Mouse (Mus musculus): Measurements from ENCODE around the gene Nemp1.
"Not testable (repeated sequence)": the region's sequence is repeated elsewhere in the genome, so short reads cannot be mapped to it uniquely, and the experiment has no call there.

Nemp1 gene

DNA sequence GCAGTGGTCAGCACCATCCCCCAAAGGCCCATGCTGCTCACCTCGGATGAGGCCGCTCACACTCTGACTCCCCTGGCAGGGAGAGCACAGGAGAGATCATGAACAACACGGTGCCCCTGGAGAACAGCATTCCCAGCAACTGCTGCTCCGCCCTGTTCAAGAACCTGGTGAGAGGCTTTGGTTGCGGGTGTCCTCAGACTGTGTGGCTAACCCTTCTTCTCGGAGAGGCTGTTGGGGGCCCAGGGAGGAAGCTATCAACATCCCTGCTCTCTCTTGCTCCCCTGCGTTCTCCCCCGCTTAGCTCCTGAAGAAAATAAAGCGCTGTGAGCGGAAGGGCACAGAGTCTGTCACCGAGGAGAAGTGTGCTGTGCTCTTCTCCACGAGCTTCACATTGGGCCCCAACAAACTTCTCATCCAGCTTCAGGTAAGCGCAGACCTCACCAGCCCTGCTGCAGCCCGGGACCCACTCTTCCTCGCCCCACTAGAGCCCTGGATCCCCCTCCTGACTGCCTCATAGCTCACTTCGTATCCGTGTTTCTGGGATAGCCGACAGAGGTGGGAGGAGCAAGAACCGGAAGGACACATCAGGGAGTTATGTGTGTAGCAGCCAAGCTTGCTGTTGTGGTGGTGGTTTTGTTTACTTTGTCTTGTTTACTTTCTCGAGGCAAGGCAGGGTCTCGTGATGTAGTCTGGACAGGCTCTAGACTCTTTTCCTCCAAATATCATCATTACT, 13.6 kb upstream of the Nemp1 start:
- DNase-seq = no peak

DNA sequence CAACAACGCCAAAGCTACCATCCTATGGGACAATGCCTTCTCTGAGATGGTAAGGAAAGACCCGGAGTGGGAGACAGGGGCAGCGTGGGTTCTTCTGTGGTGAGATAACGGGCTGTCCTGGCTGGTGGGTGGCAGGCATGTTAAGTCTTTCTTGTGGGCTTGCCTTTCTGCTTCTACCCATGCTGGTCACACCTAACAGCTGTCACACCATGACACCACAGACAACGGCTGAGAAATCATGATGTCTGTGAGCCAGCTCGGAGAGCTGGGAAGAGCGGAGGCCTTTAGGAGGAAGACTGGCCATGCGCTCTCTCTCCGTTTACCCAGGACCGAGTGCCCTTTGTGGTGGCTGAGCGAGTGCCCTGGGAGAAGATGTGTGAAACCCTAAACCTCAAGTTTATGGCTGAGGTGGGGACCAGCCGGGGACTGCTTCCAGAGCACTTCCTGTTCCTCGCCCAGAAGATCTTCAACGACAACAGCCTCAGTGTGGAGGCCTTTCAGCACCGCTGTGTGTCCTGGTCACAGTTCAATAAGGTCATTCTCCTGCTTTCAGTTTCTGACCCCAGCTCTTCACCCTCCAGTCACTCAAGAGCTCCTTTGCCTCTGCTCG, 11.6 kb upstream of the Nemp1 start:
- DNase-seq = no peak

DNA sequence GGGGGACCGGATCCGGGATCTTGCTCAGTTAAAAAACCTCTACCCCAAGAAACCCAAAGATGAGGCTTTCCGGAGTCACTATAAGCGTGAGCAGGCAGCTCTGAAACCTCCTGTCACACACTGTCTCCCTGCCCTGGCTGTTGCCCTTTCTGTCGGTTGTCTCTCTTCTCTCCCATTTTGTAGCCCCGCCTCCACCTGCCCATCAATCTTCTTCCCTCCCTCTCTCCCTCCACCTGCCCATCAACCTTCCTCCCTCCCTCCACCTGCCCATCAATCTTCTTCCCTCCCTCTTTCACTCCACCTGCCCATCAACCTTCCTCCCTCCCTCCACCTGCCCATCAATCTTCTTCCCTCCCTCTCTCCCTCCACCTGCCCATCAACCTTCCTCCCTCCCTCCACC, 9.1 kb upstream of the Nemp1 start:
- not testable (repeated sequence) for DNase-seq

DNA sequence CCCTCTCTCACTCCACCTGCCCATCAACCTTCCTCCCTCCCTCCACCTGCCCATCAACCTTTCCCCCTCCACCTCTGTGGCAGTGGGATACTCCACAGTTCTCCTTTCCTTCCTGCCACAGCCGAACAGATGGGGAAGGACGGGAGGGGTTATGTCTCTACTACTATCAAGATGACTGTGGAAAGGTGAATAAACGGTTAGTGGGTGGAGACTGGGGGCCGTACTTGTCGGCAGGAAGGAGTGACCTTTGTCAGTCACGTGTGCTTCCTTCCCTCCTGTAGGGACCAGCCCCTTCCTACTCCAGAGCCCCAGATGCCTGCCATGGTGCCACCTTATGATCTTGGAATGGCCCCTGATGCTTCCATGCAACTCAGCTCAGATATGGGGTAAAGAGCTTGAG, 8.6 kb upstream of the Nemp1 start:
- DNase-seq = no peak

DNA sequence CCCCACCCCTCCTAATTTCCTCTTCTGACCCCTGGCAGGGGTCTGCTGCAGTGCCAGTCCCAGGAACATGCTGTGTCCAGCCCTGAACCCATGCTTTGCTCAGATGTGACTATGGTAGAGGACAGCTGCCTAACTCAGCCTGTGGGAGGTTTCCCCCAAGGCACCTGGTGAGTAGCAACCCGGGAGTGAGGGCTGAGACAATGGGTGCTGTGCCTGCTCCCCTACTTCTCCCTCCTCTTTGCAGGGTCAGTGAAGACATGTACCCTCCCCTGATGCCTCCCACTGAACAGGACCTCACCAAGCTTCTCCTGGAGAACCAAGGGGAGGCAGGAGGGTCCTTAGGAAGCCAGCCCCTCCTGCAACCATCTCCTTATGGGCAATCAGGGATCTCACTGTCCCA, 7.2 kb upstream of the Nemp1 start:
- no peak for DNase-seq

DNA sequence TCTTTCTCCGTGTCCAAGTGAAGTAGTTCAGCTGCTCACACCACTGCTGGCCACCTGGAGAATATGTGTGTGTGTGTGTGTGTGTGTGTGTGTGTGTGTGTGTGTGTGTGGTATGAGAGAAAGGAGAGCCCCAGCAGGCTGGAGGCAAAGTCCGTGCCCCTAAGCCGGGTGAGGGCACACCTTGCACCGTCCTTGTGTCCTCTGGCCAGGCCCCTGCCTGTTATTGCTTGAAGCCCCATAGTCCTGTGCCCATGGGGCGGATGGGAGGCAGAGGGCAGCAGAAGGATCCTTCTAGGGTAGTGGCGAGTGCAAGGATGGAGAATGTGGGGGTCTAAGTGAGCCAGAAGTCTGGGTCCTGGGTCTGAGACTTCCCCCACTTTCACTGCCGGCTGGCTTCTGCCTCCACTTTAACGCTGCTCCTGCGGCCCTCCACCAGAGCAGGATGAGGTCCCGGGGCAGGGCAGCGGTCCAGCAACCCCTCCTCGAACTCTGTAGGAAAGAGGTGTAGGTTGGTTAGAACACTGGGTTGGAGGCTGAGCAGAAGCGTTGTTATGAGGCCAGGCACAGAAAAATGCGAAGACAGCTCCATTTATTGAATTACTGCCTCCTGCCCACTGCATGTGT, 5.3 kb upstream of the Nemp1 start:
- DNase-seq = no peak

DNA sequence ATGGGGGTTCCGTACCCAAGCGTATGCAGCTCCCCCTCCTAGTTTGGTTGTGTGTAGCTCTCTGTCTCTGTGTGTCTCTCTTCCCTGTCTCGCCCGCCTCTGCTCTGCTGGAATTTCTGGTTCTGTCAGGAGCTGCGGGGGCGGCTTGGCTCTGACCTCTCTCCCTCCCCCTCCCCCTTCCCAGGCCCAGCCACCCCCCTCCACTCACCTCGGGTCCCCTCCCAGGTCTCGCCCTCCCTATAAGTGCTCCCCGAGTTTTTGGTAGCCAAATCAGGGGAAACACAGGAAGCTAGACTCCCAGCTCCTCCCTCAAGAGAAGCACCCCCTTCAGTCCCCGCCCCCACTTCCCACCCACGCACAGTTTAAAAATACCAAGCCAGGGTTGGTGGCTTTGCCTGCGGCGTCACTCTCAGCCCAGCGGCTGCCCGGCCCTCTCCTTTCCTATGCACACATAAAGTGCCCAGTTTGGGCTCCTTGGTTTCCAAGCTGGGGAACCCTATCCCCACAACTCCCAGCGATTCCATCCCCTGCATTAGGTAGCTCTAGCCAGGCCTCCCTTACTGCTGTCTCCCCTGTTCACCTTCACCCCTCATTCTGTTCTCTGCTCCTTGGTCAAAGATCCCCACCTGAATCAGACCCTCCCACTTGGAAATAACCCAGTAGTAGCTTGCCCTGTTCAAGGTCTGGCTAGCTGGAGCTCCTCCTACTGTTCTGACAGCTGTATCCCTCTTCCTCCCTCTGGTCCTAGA, 4.6 kb upstream of the Nemp1 start:
- DNase-seq = peak; percentile 74

DNA sequence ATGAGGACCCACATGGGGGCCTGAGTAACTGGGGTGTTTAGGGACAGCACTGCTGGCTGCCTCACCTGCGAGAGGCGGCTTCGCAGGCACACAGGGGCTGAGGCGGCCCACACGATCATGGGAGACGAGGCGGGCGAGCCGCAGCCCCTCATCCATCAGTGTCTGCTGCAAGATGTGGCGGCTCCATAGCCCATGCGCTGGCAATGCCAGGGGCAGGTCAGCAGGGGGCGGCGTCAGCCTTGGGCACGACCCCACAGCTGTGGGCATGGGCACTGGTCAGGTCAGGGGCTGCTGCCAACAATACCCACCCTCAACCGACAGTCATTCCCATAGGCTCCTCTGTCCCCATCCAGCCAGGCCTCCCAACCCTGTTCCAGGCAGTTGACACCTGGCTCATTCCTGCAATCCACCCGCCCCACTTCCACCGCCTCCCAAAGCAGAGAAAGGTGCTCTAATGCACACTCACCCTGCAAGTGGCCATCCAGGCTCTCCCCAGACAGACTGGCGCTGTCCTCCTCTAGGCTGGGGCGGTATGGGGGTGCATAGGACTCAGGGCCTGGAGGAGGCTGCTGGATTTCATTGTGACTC, 3.9 kb upstream of the Nemp1 start:
- DNase-seq = no peak

DNA sequence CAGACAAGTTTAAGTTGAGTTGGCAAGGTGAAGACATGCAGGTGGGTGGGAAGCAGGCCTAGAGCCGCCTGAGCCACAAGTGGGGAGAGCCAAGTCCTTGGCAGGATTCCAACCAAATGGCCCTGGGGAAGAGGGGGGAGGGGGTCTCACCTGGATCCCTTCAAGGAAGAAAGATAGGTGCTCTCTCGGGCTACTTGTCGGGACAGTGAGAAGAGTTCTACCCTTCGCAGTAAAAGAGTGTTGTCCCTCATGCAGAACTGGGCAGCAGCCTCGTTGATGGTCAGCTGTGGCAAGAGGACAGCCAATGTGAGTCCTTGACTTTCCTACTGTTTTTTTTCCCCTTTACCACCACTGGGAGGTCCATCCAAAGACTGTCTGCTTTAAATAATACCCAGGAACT, 3.1 kb upstream of the Nemp1 start:
- no peak for DNase-seq

DNA sequence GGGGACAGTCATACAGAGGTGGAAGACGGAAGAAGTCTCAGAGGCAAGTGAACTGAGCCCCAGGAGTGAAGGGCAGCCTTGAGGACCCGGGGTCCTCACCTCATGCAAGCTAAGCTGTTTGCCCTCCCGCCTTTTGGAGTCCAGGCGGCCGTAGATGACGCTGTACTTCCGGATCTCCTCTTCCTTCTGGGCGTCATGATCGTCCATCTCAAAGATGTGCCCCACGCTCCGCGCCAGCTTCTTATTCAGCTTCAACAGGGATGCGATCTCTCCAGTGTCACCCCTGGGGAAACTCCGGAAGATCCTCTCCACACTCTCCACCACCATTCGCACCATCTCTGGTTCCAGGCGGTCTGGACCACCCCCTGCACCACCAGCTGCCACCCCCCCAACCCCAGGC, 2.5 kb upstream of the Nemp1 start:
- DNase-seq = no peak

DNA sequence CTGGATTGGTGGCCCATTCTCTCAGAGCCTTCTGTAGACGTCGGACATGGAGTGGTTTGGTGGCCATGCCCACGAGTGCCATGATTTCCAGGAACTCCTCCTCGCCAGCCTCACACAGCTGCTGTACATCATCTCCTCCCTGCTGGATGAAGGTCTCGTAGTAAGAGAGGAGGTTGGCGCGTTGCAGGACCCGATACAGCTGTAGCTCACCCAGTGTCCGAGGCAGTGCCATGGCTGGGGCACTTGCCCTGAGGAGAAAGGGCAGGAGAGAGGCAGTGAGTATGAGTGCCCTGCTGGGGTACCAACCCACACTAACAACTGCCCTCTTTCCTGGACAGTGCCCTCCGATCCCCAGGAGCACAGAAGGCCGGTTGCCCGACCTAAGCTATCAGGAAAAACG, 1.8 kb upstream of the Nemp1 start:
- no peak for DNase-seq

DNA sequence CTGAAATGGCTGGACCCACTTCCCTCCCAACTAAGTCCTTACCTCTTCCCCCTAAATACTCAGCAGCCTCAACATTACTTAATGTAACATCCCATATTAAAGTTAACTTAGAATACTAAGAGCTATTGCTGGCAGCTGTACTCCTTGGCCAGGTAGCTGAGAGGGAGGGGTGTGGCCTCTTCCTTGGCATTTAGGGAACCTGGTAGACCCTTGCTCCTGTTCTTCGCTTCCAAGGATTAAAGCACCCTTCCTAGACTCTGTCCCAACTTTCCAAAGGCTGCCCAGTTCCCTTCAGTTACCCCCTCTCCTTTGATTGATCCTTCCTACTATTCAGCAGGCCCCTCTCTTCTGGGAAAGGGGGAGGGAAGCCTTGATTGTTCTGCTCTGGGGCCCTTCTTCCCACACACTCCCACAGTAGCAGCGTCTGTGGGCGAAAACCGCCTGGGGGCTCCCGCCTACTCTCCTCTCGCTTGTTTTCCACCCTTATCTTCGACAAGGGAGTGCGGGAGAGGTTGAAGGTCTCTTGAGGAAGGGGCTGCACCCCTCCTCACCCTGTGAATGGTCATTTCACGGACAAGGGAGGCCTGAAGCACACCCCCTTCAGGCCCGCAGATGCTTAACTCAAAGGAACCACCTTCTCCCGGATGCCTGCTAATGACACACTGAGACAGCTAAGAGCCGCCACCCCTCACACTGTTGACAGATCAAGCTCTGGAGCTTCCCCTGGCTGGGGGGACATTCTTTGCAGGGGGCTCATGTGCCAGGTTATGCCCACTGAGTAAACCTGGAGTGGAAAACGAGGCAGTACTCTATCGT, 1.1 kb upstream of the Nemp1 start:
- DNase-seq = no peak

DNA sequence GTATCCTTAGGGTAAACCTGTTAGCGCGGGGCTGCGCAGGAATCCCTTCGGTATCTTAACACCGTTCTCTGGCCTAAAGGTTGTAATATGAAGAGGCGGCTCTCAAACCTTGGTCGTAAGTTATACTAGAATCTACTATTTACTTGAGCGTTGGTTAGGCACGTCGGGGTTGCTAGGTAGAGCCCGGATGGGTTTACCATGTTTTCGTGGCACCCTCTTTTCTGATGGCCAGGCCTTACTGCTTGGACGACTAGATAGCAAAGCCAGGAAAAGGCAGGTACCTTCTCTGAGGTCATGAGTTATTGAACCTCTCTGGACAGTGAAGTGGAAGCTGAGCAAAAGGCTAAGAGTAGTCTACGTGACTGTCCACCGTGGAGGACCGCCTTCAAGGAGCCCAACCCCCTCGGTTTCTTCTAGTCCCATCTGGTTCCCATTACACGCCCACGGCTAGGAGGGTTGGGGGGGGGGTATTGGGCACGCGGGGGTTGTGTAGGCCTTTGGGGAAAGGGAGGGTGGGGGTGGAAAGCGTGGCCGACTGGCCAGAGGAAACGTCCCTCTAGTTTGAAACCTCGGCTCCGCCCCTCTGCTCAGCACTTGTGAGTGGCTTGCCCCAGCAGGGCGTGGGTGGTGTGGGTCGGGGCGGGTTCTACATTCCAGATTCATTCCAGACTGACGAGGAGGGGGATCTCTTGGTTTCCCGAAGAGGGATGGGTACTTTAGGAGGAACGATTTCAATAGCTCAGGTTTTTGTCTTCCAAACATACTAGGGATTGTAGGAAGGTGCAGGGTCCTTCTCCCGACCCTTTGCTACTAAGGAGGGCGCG, 780 bp downstream of the Nemp1 start:
- peak; percentile 77 for DNase-seq

DNA sequence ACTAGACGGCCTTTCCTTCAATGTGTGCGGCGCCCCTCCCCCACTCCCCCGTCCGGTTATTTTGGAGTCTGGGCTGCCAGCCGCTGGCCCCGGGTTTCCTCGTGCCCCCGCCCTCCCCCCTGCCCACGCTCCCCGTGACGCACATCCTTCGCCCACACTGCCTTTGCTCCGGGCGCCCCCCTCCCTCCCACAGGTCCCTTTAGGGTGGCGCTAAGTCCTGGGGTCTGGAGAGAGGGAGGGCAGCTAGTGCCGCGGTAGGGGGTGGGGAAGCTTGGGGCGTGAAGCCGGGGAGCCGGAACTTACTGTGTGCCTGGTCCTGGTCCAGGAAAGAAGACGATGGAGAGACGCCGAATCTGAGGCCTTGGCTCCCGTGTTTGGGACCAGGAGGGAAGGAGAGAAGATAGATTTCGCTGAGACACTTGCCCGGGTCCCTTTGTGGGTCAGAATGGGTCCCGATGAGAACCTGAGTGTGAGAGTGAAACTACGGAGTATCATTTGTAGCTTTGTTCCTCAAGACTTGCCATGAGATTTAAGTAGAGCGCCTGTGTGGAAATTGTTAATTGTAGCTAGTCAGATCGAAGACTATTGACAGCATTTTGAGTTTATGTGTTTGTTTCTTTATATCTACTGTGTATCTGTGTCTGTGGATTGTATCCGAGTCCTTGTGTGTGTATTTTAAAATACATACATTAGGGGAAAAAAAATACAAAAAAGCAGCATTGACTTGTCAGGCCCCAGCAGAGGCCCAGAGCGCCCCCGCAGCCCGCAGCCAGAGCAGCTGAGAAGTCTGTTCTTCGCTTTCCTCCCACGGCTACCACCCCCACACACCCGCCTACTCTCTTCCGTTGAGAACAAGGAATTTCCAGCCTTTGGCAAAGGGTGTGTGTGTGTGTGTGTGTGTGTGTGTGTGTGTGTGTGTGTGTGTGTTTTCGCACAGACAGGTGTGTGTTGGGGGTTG, 1.7 kb downstream of the Nemp1 start, which contains the start of gene Nab2:
TSS of gene Nab2 (minus strand) at position 476 of the 958 bp plus-strand sequence.
- DNase-seq = peak; percentile 90

DNA sequence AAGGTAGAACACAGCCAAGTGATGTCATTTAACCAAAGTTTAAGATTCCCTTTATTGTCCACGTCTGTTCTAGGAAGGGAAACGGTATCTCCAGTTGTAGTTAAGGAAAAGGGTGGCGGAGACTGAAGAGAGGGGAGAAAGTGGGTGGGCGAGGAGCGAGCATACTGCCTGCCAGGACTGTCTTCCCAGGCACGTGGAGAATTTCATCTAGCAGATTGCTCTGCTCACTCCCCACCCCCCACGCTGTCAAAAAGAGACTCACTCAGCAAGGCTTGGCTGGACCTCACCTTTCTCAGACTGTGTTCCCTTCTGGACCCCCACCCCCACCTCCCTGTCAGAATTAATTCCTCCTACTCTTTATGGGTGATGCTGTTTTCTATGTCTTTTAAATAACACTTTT, 2.5 kb downstream of the Nemp1 start:
- DNase-seq = peak; percentile 70

DNA sequence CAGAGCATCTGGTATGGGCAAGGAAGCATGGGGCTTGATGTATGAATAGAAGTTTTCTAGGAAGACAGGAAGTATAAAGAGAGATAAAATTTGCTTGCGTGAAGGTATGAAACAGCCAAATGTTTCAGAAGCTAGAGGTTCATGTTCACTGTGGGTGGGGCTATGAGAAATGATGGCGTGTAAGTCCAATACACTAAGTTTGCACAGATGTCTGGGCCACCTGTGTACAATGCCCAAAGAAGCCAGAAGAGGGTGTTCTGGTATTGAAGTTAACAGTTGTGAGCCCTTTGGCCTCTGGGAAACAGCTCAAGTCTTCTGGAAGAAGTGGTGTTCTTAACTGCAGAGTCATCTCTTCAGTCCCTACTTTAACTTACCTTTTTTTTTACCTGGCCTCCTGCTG, 3.5 kb downstream of the Nemp1 start:
- no peak for DNase-seq

DNA sequence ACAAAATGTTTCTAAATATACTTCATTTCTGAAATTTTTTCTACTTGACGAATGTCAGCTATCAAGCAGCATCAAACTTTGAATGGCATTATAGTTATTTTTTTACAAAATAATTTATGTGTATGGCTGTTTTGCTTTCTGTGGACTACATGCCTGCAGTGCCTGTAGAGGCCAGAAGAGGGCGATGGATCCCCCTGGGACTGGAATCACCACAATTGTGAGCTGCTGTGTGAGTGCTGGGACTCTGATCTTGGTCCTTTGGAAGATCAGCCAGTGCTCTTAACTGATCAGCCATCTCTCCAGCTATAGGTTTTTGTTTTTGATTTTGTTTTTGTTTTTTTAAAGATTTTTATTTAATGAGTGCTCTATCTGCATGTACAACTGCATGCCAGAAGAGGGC, 4.6 kb downstream of the Nemp1 start:
- DNase-seq = no peak

DNA sequence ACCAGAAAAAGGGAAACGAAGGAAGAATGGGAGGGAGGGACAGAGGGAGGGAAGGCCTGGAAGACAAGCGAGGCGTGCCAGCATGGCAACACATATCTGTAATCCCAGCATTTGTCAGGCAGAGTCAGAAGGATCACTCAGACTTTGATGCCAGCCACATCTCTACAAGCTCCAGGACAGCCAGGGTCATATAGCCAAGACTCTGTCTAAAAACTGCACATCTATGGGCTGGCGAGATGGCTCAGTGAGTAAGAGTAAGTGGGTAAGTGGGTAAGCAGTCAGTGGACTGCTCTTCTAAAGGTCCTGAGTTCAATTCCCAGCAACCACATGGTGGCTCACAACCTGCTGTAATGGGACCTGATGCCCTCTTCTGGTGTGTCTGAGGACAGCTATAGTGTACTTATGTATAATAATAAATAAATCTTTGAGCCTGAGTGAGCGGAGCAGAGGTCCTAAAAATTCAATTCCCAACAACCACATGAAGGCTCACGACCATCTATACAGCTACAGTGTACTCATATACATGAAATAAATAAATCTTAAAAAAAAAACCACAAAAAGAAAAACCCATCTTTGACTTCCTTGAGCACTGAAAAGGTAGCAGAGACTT, 7.5 kb downstream of the Nemp1 start:
- no peak for DNase-seq

DNA sequence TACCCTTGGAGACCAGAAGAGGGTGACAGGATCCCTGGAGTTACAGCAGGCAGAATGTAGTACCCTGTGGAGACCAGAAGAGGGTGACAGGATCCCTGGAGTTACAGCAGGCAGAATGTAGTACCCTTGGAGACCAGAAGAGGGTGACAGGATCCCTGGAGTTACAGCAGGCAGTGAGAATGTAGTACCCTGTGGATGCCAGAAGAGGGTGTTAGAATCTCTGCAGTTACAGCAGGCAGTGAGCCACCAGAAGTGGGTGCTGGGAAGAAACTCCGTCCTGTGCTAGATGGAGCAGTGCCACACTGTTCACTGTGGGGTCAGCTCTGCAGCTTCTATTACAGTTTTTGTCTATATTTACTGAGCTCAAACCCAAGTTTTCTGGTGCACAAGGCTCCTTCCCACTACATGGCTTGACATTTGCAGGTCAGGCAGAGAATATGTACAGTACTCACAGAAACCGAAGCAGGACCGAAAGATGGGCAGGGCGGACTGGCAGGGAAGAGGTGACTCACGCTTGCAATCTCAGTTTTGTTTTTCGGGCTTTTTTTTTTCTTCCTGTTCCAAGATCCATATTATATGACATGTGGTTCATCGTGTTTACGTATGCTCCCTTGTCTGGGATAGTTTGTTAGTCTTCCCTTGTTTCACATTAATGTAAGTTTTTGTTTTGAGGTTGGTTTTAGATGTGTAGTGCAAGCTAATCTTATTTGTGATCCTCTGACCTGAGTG, 8.3 kb downstream of the Nemp1 start:
- peak; percentile 91 for DNase-seq

Measured in right cerebral cortex, adult 18-20 months (tissue).